Mouse (Mus musculus): ENCODE measurements around the gene Cfap44. TPM values are rescaled to one million over a fixed set of nuclear protein-coding genes. Genes with fewer than 3 reads are reported as not detected.

The Cfap44 gene
- polyA plus RNA-seq, 1 experiment, result 3.8 TPM

- peaks cover 9% of the 10 kb centered on the region for H3K4me1 ChIP-seq (ENCODE audit: control insufficient read depth, insufficient read depth, low read length)
- H3K27ac ChIP-seq (ENCODE audit: insufficient read depth, low read length), result no peak overlapping the region
- TF ChIP-seq POLR2A (IDR thresholded peaks at IDR 0.05; ENCODE audit: extremely low read depth, insufficient read depth, low read length), result no peak
- no peak overlapping the region for H3K4me3 ChIP-seq (ENCODE audit: insufficient read depth, low read length)
Observed at GRCm38 (mm10) chr16:44523595-44523994, 129.0 kb downstream of the Cfap44 start.

GRCm38 (mm10) chr16:44526044-44526443 is 131.4 kb downstream of the Cfap44 start:
- Histone ChIP-seq H3K4me1 (ENCODE audit: control insufficient read depth, insufficient read depth, low read length) (peaks cover 12% of the 10 kb centered on the region), H3K4me3 (ENCODE audit: insufficient read depth, low read length) (no peak overlapping the region), H3K27ac (ENCODE audit: insufficient read depth, low read length) (peak overlapping the region; percentile 69; the same call in 1 of the 2 replicates)
- TF ChIP-seq CTCF (IDR thresholded peaks at IDR 0.05; ENCODE audit: extremely low read depth, insufficient read depth, low read length) (no peak), POLR2A (IDR thresholded peaks at IDR 0.05; ENCODE audit: extremely low read depth, insufficient read depth, low read length) (no peak)

- no peak for TF ChIP-seq CTCF (IDR thresholded peaks at IDR 0.05; ENCODE audit: extremely low read depth, insufficient read depth, low read length)
- TF ChIP-seq POLR2A (IDR thresholded peaks at IDR 0.05; ENCODE audit: extremely low read depth, insufficient read depth, low read length), result no peak
- Histone ChIP-seq H3K4me3 (ENCODE audit: insufficient read depth, low read length) (no peak overlapping the region), H3K4me1 (ENCODE audit: control insufficient read depth, insufficient read depth, low read length) (peaks cover 12% of the 10 kb centered on the region), H3K27ac (ENCODE audit: insufficient read depth, low read length) (peak overlapping the region; percentile 69; the same call in 1 of the 2 replicates)
Observed at GRCm38 (mm10) chr16:44526689-44527088, 132.1 kb downstream of the Cfap44 start.

GRCm38 (mm10) chr16:44527218-44527905 is 132.8 kb downstream of the Cfap44 start:
- Histone ChIP-seq H3K27ac (ENCODE audit: insufficient read depth, low read length) (no peak overlapping the region), H3K4me1 (ENCODE audit: control insufficient read depth, insufficient read depth, low read length) (peaks cover 12% of the 10 kb centered on the region), H3K4me3 (ENCODE audit: insufficient read depth, low read length) (no peak overlapping the region)
- no peak for TF ChIP-seq POLR2A (IDR thresholded peaks at IDR 0.05; ENCODE audit: extremely low read depth, insufficient read depth, low read length)
- TF ChIP-seq CTCF (IDR thresholded peaks at IDR 0.05; ENCODE audit: extremely low read depth, insufficient read depth, low read length), result no peak

- TF ChIP-seq POLR2A (IDR thresholded peaks at IDR 0.05; ENCODE audit: extremely low read depth, insufficient read depth, low read length), result no peak
- no peak for TF ChIP-seq CTCF (IDR thresholded peaks at IDR 0.05; ENCODE audit: extremely low read depth, insufficient read depth, low read length)
- Histone ChIP-seq H3K4me1 (ENCODE audit: control insufficient read depth, insufficient read depth, low read length) (peaks cover 12% of the 10 kb centered on the region), H3K27ac (ENCODE audit: insufficient read depth, low read length) (no peak overlapping the region), H3K4me3 (ENCODE audit: insufficient read depth, low read length) (no peak overlapping the region)
Observed at GRCm38 (mm10) chr16:44528955-44529354, 134.4 kb downstream of the Cfap44 start.

- TF ChIP-seq POLR2A (IDR thresholded peaks at IDR 0.05; ENCODE audit: extremely low read depth, insufficient read depth, low read length) (no peak), CTCF (IDR thresholded peaks at IDR 0.05; ENCODE audit: extremely low read depth, insufficient read depth, low read length) (no peak)
- peaks cover 10% of the 10 kb centered on the region for H3K4me1 ChIP-seq (ENCODE audit: control insufficient read depth, insufficient read depth, low read length)
- no peak overlapping the region for H3K27ac ChIP-seq (ENCODE audit: insufficient read depth, low read length)
- H3K4me3 ChIP-seq (ENCODE audit: insufficient read depth, low read length), result no peak overlapping the region
Observed at GRCm38 (mm10) chr16:44529691-44530090, 135.1 kb downstream of the Cfap44 start.

- Histone ChIP-seq H3K4me1 (ENCODE audit: control insufficient read depth, insufficient read depth, low read length) (peaks cover 10% of the 10 kb centered on the region), H3K4me3 (ENCODE audit: insufficient read depth, low read length) (no peak overlapping the region), H3K27ac (ENCODE audit: insufficient read depth, low read length) (no peak overlapping the region)
- TF ChIP-seq POLR2A (IDR thresholded peaks at IDR 0.05; ENCODE audit: extremely low read depth, insufficient read depth, low read length) (no peak), CTCF (IDR thresholded peaks at IDR 0.05; ENCODE audit: extremely low read depth, insufficient read depth, low read length) (no peak)
Observed at GRCm38 (mm10) chr16:44530191-44530590, 135.6 kb downstream of the Cfap44 start.

GRCm38 (mm10) chr16:44530829-44531228 is 136.2 kb downstream of the Cfap44 start:
- Histone ChIP-seq H3K4me1 (ENCODE audit: control insufficient read depth, insufficient read depth, low read length) (peaks cover 10% of the 10 kb centered on the region), H3K27ac (ENCODE audit: insufficient read depth, low read length) (no peak overlapping the region), H3K4me3 (ENCODE audit: insufficient read depth, low read length) (peak overlapping the region; percentile 14; the same call in 1 of the 2 replicates)
- no peak for TF ChIP-seq CTCF (IDR thresholded peaks at IDR 0.05; ENCODE audit: extremely low read depth, insufficient read depth, low read length)
- no peak for TF ChIP-seq POLR2A (IDR thresholded peaks at IDR 0.05; ENCODE audit: extremely low read depth, insufficient read depth, low read length)

GRCm38 (mm10) chr16:44531239-44531797 is 136.7 kb downstream of the Cfap44 start:
- Histone ChIP-seq H3K27ac (ENCODE audit: insufficient read depth, low read length) (no peak overlapping the region), H3K4me1 (ENCODE audit: control insufficient read depth, insufficient read depth, low read length) (peaks cover 9% of the 10 kb centered on the region), H3K4me3 (ENCODE audit: insufficient read depth, low read length) (peak overlapping the region; percentile 14; the same call in 1 of the 2 replicates)
- TF ChIP-seq POLR2A (IDR thresholded peaks at IDR 0.05; ENCODE audit: extremely low read depth, insufficient read depth, low read length), result no peak
- TF ChIP-seq CTCF (IDR thresholded peaks at IDR 0.05; ENCODE audit: extremely low read depth, insufficient read depth, low read length), result no peak

Other genes starting within 250 kb of the Cfap44 start
- 14.2 and 15.0 TPM in 2 replicates for gene Usf3, start 221.6 kb upstream of the Cfap44 start, polyA plus RNA-seq (2012; rRNA removed)
- gene Sidt1, start 61.6 kb upstream of the Cfap44 start, polyA plus RNA-seq (2012; rRNA removed), result 60.0 and 67.5 TPM in 2 replicates
- gene Spice1, start 47.7 kb upstream of the Cfap44 start, polyA plus RNA-seq (2012; rRNA removed), result 17.9 and 20.4 TPM in 2 replicates
- gene Boc, start 164.1 kb downstream of the Cfap44 start, polyA plus RNA-seq (2012; rRNA removed), result 14.2 and 14.3 TPM in 2 replicates